Mouse (Mus musculus): ENCODE data around the gene Rfc2.
"Not testable (repeated sequence)": the region's sequence is repeated elsewhere in the genome, so short reads cannot be mapped to it uniquely, and the experiment has no call there.

Gene Rfc2

GRCm38 (mm10) chr5:134648976-134649375 is 67.8 kb downstream of the Rfc2 start:
- not testable (repeated sequence) for DNase-seq (ENCODE audit: low read depth)

DNA sequence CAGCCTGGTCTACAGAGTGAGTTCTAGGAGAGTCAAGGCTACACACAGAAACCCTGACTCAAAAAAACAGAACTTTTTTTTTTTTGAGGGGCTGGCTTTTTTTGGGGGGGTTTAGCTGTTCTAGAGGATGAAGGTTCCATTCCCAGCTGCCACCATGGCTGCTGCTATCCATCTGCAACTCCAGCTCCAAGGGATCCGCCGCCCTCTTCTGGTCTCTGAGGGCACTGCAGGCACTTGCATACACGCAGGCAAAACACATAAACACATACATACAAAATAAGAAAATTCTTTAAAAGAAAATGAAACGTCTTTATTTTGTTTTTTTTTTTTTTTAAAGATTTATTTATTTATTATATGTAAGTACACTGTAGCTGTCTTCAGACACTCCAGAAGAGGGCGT is 69.8 kb downstream of the Rfc2 start:
- DNase-seq (ENCODE audit: low read depth) = no peak
